Mouse (Mus musculus) layer of hippocampus, adult 9-10 months (tissue): ENCODE results near the gene Gpr85.
"Not testable (repeated sequence)": the region's sequence is repeated elsewhere in the genome, so short reads cannot be mapped to it uniquely, and the experiment has no call there.

Experiments
- DNase-seq: peaks from one replicate; pipeline ENCODE4 v3.0.0; 2022; ENCODE audit warnings: low spot score

The Gpr85 gene

GRCm38 (mm10) chr6:13839345-13840054 lies at the start of gene Gpr85:
Gene Gpr85, minus strand, starts transcription at chr6:13839942.
- DNase-seq, result peak; percentile 27

- DNase-seq, result no peak
These were observed 45.3 kb upstream of the Gpr85 start for GRCm38 (mm10) chr6:13884877-13885592.

- DNase-seq, result no peak
These were observed 43.2 kb upstream of the Gpr85 start for GRCm38 (mm10) chr6:13882919-13883318.

GRCm38 (mm10) chr6:13873959-13874358 lies 34.2 kb upstream of the Gpr85 start:
- no peak for DNase-seq

- DNase-seq, result no peak
These were observed 32.3 kb upstream of the Gpr85 start for GRCm38 (mm10) chr6:13872076-13872475.

- DNase-seq, result no peak
These were observed 31.9 kb upstream of the Gpr85 start for GRCm38 (mm10) chr6:13871625-13871958.

- DNase-seq, result peak; percentile 86
These were observed 31.3 kb upstream of the Gpr85 start, which contains the start of gene 2610001J05Rik for GRCm38 (mm10) chr6:13870919-13871624. Gene 2610001J05Rik, minus strand, starts transcription at chr6:13871518.

- no peak for DNase-seq
These were observed 30.6 kb upstream of the Gpr85 start for GRCm38 (mm10) chr6:13870289-13870741.

- DNase-seq, result no peak
These were observed 20.9 kb upstream of the Gpr85 start for GRCm38 (mm10) chr6:13860596-13860995.

- DNase-seq, result no peak
These were observed 20.3 kb upstream of the Gpr85 start for GRCm38 (mm10) chr6:13859877-13860585.

- DNase-seq, result no peak
These were observed 14.5 kb upstream of the Gpr85 start for GRCm38 (mm10) chr6:13854230-13854629.

GRCm38 (mm10) chr6:13853244-13853643 lies 13.5 kb upstream of the Gpr85 start:
- no peak for DNase-seq

- not testable (repeated sequence) for DNase-seq
These were observed 6.3 kb upstream of the Gpr85 start for GRCm38 (mm10) chr6:13846031-13846430.

GRCm38 (mm10) chr6:13838677-13839344 lies 931 bp downstream of the Gpr85 start:
- peak; percentile 29 for DNase-seq

- DNase-seq, result peak; percentile 12
These were observed 1.6 kb downstream of the Gpr85 start for GRCm38 (mm10) chr6:13837916-13838676.

GRCm38 (mm10) chr6:13836967-13837570 lies 2.7 kb downstream of the Gpr85 start:
- DNase-seq, result no peak

- DNase-seq, result peak; percentile 20
These were observed 3.7 kb downstream of the Gpr85 start for GRCm38 (mm10) chr6:13835720-13836665.

- no peak for DNase-seq
These were observed 7.0 kb downstream of the Gpr85 start for GRCm38 (mm10) chr6:13832770-13833169.

GRCm38 (mm10) chr6:13828877-13829276 lies 10.9 kb downstream of the Gpr85 start:
- DNase-seq, result no peak
